Mouse (Mus musculus): ENCODE measurements at regions not wholly inside any gene's neighbourhood (a gene's known extent, or its start where the extent isn't known, plus 50 kb on each side); places are given as distances from the start of the nearest gene placed in this dataset.
A peak's percentile ranks its signal among the peaks of the same experiment; 100 is the strongest.

DNA sequence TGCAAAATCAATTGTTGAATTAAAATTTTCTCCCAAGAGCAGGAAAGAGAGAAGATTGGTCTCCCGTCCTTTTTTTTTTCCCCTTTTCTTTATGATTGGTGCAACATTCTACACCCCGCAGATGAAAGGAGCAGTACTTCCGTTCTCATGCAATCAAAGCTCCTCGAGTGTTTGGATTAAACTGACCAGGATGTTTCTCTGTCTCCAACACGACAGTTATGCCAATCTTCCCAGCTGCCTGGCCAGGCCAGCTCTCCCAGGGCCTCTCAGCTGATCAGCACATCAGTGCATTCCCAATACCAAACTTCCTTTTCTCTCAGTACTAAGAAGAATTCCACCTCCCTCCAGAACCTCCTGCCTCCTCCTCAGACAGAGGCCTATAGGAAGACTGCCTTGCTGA, 52.7 kb upstream of the Pde5a start:
- DNase-seq (ENCODE audit: low read depth) = peak; percentile 19

DNA sequence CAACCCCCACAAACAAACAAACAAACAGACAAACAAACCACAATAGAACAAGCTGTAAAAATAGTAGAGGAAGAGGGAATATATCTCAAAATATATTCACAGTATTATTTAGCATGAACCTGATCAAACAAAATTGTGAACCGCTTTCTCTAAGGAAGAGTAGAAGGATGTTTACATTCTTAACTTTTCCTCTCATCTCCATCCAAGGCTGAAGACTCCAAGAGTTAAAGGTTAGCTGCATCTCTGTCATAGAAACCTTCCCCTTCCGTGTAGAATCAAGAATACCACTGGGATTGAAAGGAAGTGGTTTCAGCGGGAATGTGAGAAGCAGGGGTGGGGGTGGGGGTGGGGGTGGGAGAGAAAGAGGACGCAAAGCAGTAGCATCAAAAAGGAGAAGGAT, 51.9 kb upstream of the Pde5a start:
- no peak for DNase-seq (ENCODE audit: low read depth)

Measured in naive thymus-derived CD4-positive, alpha-beta T cell, adult 2 months (primary cell).